Mouse (Mus musculus) gastrocnemius, adult 8-10 months (tissue): ENCODE data around the gene Otop2. TPM values are rescaled to one million over a fixed set of nuclear protein-coding genes. Genes with fewer than 3 reads are reported as not detected.
A peak's percentile ranks its signal among the peaks of the same experiment; 100 is the strongest.

Experiments used
- DNase-seq, 2 experiments: peaks; one replicate each; pipeline ENCODE4 v3.0.0; 2022; ENCODE audit warnings: low spot score in 2 of 2
- total RNA-seq, 4 experiments: library from RNA; stranded (reverse); gene quantifications; 2 replicates each; pipeline ENCODE4 v1.2.4; 2022

Gene Otop2
- not detected for total RNA-seq

- DNase-seq, result no peak
Measured at GRCm38 (mm10) chr11:115306863-115307262, at the start of gene Otop2. Otop2 (plus strand) TSS chr11:115307163.

GRCm38 (mm10) chr11:115257775-115258510, 49.0 kb upstream of the Otop2 start:
- no peak for DNase-seq

- DNase-seq, result no peak
Measured at GRCm38 (mm10) chr11:115259134-115259533, 47.8 kb upstream of the Otop2 start.

DNA sequence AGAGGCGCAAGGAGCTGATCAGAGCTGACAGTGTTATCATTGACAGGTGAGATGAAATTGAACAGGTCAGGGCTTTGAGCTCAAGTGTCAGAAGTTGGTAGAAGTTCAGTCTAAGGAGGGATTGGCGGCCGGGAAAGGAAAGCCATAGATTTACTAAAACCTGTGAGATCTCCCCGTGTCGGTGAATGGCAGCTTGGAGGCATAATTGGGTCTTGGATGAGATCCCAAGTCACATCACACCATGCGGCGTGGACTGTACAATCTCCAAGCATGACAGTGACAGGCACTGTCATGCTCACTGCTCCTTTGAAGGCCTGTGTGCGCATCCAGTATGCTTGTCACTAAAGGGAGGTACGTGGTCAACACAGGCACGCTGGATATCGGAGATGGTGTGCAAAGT, 44.0 kb upstream of the Otop2 start:
- no peak for DNase-seq

DNA sequence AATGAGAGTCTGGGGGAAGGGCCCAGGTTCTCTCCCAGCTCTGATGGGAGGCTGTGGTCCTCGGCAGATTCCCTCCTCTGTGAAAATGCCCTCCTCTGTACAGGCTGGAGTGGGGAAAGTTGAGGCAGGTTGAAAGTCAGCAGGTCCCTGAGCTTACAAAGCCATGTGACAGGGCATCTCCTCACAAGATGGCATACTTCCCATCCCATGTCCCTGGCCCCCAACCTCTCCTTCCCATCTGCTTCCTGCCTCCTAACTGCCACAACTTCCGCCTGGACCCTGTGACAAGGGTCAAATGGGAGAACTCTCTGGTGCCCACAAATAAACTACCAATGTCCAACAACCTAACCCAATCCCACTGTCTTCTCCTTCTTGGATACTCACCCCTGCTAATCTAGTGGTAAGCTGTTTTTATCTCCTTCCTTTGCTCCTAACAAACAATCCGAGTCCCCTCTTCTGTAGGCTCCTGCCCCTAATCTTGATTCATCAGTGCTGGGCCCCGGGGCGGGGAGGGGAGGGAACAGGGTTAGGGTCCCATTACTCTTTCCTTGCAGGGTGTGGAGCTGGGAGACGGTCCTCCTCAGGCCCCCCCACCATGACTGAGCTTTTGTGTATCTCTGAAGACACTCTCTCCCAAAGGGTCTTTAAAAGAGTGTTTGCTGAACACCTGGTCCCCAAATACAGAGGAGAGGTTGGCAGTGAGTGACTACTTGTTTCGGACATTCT, 42.7 kb upstream of the Otop2 start:
- DNase-seq, result no peak

DNA sequence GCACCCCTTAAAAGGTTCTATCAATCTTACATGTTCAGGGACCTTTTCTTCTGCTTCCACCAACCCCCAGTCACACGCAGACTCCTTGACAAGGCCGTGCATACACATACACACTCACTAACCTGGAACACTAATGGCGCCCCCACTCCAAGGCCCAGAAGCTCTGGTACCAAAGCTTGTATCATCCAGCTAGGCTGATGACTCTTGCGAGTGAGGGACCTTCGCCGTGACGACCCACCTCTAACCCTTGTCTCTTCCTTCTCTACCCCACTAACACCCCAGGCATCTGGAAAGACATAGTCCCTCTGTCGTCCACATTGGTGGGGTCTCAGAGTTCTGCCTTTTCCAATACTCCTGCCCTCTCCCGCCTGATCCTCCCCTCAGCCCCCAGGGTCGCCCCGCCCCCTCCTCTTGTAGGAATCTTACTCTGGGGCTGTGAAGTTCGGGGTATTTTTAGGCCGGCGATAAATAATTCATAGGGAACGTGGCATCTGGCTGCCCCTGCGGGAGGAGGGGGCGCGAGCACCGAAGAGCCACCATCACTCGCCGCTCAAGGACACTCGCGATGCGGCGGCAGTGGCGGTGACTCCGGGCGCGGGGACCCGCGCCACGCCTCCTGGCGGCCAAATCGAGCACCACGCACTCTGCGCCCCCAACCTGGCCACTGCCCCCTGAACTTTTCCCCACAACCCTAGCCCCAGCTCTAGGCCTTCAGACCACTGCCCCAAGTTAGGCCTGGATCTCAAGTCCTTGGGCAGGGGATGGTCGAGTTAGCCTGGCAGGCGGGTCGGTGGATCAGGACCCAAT, 41.9 kb upstream of the Otop2 start:
- DNase-seq, result no peak

DNA sequence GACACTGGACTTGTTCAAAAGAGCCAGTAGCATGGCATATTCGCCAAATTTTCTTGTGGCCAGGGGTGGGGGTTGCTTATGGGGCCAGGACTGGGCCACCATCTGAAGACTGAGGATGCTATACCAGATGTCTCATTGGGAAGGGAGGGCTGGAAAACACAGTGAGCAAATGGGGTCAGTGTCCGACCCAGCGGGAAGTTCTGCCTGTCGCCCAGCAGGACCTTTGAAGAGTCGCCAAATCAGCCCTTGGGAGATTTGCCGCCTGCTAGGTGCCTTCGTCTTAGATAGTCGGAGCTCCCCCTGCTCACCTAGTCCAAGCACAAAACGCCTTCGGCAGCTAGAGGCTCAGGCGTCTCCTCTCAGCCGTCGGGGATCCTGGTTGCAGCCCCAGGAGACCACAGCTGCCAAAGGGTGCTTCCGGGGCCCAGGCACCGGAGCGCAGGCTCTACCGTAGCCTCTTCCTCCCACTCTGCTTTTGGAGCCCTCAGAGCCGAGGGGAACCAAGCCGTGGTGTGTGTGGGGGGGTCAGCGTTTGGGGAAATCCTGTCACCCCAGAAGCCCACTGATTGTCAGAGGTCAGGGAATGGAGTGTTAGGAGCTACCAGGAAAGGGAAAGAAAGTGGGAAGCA, 41.1 kb upstream of the Otop2 start:
- DNase-seq, result no peak

GRCm38 (mm10) chr11:115266400-115266778, 40.6 kb upstream of the Otop2 start:
- DNase-seq, result no peak

GRCm38 (mm10) chr11:115267061-115267883, 39.7 kb upstream of the Otop2 start, which contains the start of gene Grin2c:
Grin2c (minus strand) TSS chr11:115267243.
- no peak for DNase-seq

DNA sequence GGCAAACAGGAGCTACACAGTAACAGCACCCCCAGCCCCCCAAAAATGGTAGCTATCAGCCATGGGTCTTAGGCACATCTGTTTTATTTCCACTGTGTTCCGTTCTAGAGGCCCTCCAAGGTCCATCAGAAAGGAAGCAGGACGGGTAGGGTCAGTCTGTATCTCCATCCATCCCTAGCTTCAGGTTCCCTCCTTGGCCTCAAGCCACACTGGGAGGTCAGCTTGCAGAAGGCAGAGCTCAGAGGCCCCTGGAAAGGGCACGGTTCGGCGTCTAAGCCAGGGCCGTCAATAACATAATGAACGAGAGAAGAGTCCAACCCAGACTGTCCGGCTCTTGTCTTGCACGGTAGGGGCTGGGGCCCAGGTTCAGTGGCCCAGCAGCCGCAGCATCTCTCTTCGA, 39.0 kb upstream of the Otop2 start:
- DNase-seq, result no peak

- DNase-seq, result no peak
Measured at GRCm38 (mm10) chr11:115269330-115270066, 37.5 kb upstream of the Otop2 start.

DNA sequence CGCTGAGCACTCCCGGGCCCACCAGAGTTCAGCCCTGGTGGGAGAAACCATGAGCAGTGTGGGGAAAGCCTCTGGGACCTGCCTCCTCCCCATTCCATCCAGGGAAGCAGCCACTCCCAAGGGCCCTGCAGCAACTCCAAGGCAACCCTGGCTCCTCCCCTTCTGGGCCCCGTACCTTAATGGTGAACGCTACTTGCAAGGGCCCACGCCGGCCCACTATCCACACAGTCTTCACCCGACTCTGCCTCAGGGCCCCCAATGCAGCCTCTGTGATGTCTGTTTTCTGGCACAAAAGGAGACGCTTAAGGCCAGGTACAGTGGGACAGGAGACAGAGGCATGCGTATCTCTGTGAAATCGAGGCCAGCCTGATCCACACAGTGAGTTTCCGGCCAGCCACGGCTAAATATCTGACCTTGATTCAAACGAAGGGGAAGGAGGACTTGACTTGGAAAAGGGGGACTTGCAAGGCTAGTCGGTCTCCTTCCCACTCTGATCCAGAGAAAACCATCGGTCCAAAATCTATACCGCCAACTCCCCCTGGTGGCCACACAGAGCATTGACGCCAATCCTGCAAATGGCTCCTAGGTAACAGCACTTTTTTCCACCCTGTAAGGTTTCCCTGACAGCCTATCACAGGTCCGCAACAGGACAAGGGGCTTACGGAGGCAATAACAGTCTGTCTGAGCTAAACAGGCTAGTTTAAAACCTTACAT, 36.7 kb upstream of the Otop2 start:
- DNase-seq, result peak; percentile 35 to 56

DNA sequence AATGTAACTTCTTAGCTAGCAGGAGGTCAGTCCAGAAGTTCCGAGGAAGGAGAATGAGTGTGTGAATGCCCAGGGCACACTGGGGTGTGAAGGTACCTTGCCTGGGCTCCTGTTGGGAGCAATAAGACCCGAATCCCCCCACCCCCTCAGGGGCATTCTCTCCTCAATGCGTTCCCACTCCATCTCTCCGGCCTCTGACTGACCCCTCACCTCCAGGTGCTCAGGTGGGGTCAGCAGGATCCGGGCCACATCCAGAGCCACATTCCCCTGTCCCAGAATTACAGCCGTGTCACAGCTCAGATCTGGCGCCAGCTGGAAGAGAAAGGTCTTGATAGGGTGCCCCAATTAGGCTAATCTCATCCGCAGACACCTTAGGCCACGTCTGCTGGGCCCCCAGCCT, 35.9 kb upstream of the Otop2 start:
- DNase-seq, result no peak

DNA sequence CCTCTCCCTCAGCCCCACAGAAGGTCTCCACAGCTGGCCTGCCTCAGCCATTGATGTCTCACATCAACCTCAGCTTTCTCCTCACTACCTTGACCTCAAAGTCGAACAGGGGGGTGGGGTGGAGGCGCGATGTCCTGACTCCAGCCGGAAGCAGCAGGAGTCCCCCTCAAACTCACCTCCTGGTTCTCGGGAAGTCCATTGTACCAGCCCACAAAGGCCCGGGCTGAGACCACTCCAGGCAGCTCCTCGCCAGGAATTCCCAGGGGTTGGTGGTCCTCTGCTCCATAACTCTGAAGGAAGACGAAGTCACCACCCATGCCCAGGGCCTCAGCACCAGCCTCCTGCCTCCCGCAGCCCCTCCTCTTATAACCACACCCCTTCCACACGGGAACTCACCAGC, 35.5 kb upstream of the Otop2 start:
- DNase-seq, result no peak

GRCm38 (mm10) chr11:115272894-115273498, 34.0 kb upstream of the Otop2 start:
- DNase-seq, result no peak

DNA sequence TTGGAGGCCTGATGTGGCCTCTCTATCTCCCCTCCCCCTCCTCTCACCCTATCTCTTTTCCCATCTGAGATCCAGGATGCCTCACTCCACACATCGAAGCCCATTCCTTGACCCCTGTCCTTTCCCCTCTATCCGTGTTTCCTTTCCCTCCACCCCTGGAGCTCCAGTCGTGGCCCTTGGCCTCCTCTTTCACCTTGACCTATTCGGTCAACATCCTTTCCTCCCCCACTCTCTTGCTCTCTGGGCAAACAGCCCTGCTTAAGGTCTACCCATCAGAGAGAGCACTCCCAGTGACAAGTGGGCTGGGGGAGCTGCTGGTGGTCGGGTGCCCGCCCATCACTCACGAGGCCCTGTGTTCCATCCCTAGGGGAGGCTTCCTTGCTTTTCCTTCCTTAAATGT, 33.2 kb upstream of the Otop2 start:
- DNase-seq, result no peak

DNA sequence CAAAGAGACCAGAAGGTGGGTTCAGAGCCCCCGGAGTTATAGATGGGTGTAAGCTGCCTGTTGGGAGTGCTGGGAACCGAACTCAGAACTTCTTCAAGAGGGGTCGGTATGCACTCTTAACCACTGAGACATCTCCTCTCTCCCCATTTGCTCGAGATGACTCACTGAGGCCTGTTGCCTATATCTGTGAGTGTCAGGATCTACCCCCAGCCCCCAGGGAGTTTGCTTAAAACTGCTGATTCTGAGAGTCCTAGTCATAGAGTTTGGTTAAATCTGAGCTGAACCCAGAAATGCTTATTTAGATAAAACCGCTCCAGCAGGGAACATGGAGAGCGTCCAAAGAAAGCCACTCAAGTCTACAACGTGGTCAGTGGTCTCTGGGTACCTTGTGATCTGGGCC, 32.8 kb upstream of the Otop2 start:
- DNase-seq, result no peak

DNA sequence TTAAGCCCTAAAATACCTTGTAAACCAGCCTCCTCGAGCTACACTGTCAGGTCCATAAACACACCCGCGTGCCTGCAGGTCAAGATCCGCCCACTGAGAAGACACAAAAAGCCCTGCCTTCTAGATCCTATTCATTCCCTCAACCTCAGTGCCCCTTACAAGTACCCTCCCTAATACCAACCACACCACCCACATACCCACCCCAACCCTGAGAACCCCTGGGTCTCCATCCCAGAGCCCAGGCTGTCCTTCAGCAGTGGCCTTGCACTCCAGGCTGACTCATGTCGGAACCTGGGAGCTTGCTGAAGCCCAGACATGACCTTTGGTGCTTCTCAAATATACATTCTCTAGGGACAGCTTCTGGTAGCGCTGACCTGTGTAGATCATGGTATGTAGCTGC, 32.2 kb upstream of the Otop2 start:
- DNase-seq, result no peak

GRCm38 (mm10) chr11:115275509-115275908, 31.5 kb upstream of the Otop2 start:
- no peak for DNase-seq
